Mouse (Mus musculus): ENCODE measurements around the gene Atp6v0b. TPM values are rescaled to one million over a fixed set of nuclear protein-coding genes. Genes with fewer than 3 reads are reported as not detected.
A peak's percentile ranks its signal among the peaks of the same experiment; 100 is the strongest.

Atp6v0b gene
- total RNA-seq, 4 experiments from 2014 or later, result 234 to 264 (median 239) TPM

GRCm38 (mm10) chr4:117870437-117870836 is 16.7 kb downstream of the Atp6v0b start:
- DNase-seq, result no peak

GRCm38 (mm10) chr4:117869317-117869716 is 17.8 kb downstream of the Atp6v0b start:
- no peak for DNase-seq

- no peak for DNase-seq
These were observed 19.3 kb downstream of the Atp6v0b start for GRCm38 (mm10) chr4:117867823-117868222.

- DNase-seq, result no peak
These were observed 20.1 kb downstream of the Atp6v0b start for GRCm38 (mm10) chr4:117867000-117867399.

DNA sequence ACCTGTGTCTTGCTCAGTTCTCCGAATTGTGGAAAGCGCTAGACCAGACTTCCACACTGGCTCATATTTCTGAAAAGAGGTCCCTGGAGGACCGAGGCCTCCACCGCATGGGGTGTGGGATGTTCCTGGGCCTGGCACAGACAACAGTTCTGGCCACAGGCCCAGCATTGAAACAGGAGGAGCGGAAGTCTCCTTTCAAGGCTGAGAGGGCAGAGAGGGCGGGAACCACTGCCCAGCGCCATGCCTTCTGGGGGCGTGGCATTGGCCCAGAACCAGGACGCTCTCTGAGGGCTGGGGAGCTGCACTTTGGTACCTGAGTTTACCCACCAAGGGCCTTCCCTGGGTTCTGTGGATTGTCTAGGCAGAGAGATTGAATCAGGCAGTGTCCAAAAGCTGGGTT is 21.1 kb downstream of the Atp6v0b start:
- peak; percentile 86 for DNase-seq

GRCm38 (mm10) chr4:117862823-117863222 is 24.3 kb downstream of the Atp6v0b start:
- DNase-seq, result no peak

DNA sequence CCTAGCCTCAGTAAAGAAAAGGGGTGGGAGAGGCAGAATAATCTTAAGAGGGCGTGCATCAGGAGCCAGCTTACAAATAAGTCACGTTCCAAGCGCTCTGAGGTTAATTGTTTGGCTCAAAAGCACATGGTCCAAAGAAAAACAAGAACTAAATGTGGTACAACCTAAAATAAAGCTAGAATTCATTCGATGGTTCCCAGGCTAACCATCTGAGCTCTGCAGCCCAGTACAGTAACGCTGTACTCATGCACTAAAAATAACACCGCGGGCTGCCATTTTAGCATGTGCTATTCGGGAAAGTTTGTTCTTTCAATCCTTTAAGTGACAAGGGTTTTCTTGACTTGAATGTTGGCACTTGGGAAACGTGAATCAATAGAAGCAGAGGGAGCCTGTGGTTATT is 26.6 kb downstream of the Atp6v0b start:
- DNase-seq, result no peak

- no peak for DNase-seq
These were observed 28.3 kb downstream of the Atp6v0b start for GRCm38 (mm10) chr4:117858794-117859193.

DNA sequence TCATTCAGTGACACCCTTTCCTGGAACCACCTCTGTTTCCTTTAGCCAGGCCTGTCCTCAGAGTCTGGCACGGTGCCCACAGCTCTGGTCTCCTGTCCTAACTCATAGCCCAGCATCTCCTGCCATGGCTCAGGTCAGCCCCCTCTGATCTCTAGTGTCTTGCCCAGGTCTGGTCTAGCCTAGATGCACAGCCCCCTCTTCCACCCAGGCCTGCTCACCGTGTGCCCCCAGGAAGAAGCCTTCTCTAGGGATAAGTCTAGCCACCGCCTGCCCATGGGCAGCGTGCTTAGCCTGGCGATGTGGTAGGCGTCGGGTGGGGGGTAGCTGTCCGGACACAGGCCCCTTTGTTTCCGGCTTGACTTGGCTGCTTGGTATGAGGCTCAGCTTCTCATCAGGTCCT is 32.0 kb downstream of the Atp6v0b start:
- DNase-seq, result no peak

GRCm38 (mm10) chr4:117852152-117852868 is 34.8 kb downstream of the Atp6v0b start:
- no peak for DNase-seq

DNA sequence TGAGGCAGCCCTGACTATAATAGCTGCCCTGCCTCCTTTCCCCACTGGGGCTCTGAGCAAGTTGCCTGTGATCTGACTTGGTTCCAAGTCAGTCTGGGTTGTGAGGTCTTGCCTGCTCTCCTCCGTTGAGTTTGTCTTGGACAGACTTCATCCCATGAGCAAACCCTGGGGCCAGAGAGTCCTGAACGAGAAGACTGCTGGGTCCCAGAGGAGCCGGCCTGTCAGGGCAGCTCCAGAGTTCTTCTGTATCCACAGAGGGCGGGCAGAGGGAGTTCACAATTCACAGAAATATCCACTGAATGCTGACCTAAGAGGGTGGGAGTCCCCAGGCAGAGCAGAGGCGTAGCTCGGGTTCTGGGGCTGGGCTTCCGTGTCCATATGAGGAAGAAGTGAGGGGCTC is 36.3 kb downstream of the Atp6v0b start:
- no peak for DNase-seq

DNA sequence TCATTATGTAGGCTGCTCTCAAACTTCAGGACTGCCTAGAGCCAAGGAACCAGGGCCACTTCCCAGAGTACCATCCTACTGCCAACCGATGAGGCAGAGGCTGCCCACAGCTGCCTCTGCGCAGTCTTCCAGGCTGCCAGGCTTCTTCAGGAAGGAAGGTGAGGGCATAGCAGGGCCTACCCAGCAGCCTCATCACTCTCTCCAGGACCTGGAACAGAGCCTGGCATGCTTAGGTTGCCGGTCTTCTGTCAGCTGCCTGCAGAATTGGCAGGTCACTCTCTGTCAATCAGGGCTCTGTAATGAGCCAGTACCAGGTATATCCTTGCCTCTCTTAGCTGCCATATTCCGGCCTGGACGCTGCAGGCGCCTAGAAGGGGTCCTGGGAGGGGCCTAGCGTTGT is 37.0 kb downstream of the Atp6v0b start:
- no peak for DNase-seq

DNA sequence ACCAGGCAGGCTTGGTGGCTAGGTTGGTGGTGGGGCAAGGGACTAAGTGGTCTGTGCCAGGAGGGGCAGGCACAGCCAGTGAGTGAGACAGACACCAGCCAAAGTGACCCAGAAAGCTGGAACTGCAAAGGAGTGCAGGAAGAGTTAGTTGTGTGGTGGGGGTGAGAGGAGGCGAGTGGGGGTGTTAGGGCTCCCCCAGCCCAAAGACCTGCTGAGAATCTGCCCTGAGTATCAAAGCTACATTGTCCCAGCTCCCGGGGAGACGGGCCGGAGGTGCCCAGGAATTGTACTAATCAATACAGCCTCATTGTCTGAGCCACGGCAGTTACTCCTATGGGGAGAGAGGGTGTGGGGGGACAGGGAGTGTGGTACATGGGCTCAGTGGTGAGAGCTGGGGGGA is 37.6 kb downstream of the Atp6v0b start:
- DNase-seq, result no peak

DNA sequence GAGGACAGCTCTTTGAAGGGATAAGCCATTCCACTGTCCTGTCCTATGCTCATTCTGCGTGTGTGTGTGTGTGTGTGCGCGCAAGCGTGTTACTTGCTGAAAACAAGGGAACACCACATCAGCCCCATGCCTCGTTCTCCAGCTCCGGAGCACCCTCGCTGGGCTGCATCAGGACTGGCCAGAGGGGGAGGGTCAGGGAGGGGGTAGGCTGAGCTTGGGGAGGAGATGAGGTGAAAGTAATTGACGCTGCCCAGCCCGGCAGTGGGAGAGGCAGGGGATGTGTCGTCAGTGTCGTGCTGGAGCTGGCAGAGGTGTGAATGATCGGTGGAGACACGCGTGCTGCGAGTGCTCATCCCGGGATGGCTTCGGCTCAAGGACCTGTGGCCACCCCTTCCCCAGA is 38.1 kb downstream of the Atp6v0b start:
- no peak for DNase-seq

GRCm38 (mm10) chr4:117847011-117847410 is 40.1 kb downstream of the Atp6v0b start:
- DNase-seq, result no peak

- DNase-seq, result no peak
These were observed 40.9 kb downstream of the Atp6v0b start for GRCm38 (mm10) chr4:117846261-117846660.

DNA sequence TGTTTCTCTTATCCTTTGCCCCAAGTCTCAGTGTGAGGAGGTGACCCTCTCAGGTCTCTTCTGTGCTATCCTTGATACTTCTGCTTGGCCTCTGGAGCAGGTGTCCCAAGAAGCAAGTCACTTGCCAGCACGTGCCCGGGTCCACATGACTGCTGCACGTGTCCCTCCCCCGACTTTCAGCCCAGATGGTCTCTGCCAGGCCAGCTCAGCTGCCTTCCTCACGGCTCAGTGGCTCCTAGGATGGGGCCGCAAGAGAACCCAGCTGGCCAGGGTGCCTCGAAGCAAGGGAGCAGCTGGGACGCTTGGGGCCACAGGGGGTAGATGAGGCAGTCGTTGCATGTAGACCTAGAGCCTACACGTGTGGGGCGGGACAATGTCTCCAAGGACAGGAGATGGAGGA is 41.8 kb downstream of the Atp6v0b start:
- no peak for DNase-seq

GRCm38 (mm10) chr4:117844467-117844866 is 42.7 kb downstream of the Atp6v0b start:
- DNase-seq, result no peak

GRCm38 (mm10) chr4:117843101-117843500 is 44.0 kb downstream of the Atp6v0b start:
- no peak for DNase-seq

GRCm38 (mm10) chr4:117841566-117841965 is 45.6 kb downstream of the Atp6v0b start:
- no peak for DNase-seq

GRCm38 (mm10) chr4:117840821-117841220 is 46.3 kb downstream of the Atp6v0b start:
- no peak for DNase-seq

- no peak for DNase-seq
These were observed 47.8 kb downstream of the Atp6v0b start for GRCm38 (mm10) chr4:117839366-117839765.

GRCm38 (mm10) chr4:117837271-117837670 is 49.9 kb downstream of the Atp6v0b start:
- no peak for DNase-seq

GRCm38 (mm10) chr4:117836204-117836767 is 50.8 kb downstream of the Atp6v0b start:
- peak; percentile 87 for DNase-seq
